Mouse (Mus musculus) neural tube, embryonic 15.5 days (tissue): Measurements from ENCODE around the gene Ulk4. TPM values are rescaled to one million over a fixed set of nuclear protein-coding genes. Genes with fewer than 3 reads are reported as not detected.

Experiments used
- ATAC-seq: fragments of 200-750 bp; cut with Nextera tagmentation; 2 replicates; pipeline ENCODE4 v1.8.0; 2017; ENCODE audit warnings: mild to moderate bottlenecking, moderate TSS enrichment, moderate library complexity; ENCODE audit not compliant: low FRiP score
- H3K27ac ChIP-seq: fragments of 300-500 bp; sonication (generic); replicated peaks from 2 replicates; pipeline ENCODE4 v1.5.1; 2015; ENCODE audit warnings: mild to moderate bottlenecking, inconsistent platforms
- H3K27me3 ChIP-seq: fragments of 300-500 bp; sonication (generic); replicated peaks from 2 replicates; pipeline ENCODE4 v1.6.1; 2015; ENCODE audit warnings: inconsistent platforms
- H3K36me3 ChIP-seq: fragments of 300-500 bp; sonication (generic); 2 replicates; pipeline ENCODE4 v1.6.1; 2015; ENCODE audit warnings: inconsistent platforms
- H3K4me1 ChIP-seq: fragments of 300-500 bp; sonication (generic); 2 replicates; pipeline ENCODE4 v1.6.1; 2015; ENCODE audit warnings: inconsistent platforms
- H3K4me2 ChIP-seq: fragments of 300-500 bp; sonication (generic); 2 replicates; pipeline ENCODE4 v1.6.1; 2015; ENCODE audit warnings: inconsistent platforms, mild to moderate bottlenecking, moderate library complexity
- H3K4me3 ChIP-seq: fragments of 300-500 bp; sonication (generic); replicated peaks from 2 replicates; pipeline ENCODE4 v1.5.1; 2015; ENCODE audit warnings: mild to moderate bottlenecking, inconsistent platforms
- H3K9ac ChIP-seq: fragments of 300-500 bp; sonication (generic); replicated peaks from 2 replicates; pipeline ENCODE4 v1.6.1; 2015; ENCODE audit warnings: mild to moderate bottlenecking, inconsistent platforms
- H3K9me3 ChIP-seq: fragments of 300-500 bp; sonication (generic); replicated peaks from 2 replicates; pipeline ENCODE4 v1.6.1; 2016; ENCODE audit warnings: inconsistent platforms
- WGBS: fragments of 180-500 bp; shearing (Covaris S2); methylation state at CpG from one replicate; pipeline ENCODE4 v1.1.7; 2015; ENCODE audit warnings: mixed read lengths; 5-methylcytosine and 5-hydroxymethylcytosine counted together
- polyA plus RNA-seq: library from polyadenylated mRNA; unstranded; fragments of >200 nt; fragmentation: Nextera tagmentation; extraction: Ambion mirVana; gene quantifications from 2 replicates; pipeline ENCODE4 v1.2.1, GENCODE M21; 2015

The Ulk4 gene
- polyA plus RNA-seq, 1 experiment from 2014 or later: 62.5 TPM

DNA sequence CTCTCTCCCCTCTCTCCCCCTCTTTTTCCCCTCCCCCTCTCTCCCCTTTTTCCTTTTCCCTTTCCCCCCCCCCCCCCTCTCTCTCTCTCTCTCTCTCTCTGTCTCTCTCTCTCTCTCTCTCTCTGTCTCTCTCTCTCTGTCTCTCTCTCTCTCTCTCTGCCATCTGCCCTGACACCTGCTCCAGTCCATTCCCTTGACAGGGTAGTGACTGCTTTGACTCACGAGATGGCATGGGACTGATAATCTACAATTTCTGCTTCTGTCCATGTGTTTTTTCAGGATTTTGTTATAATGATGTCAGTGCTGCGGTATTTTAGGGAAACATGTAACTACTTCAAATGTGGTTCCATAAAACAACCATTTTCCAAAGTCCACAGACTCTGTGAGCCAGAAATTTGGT lies 147.5 kb downstream of the Ulk4 start:
- H3K4me2 ChIP-seq: no peak overlapping the region
- no peak overlapping the region for H3K27ac ChIP-seq
- H3K4me1 ChIP-seq: peaks cover 6% of the 10 kb centered on the region; the same call in 1 of the 2 replicates
- no peak overlapping the region for H3K4me3 ChIP-seq
- 78% methylated on average over 2 of the region's 2 CpGs for WGBS
- H3K9ac ChIP-seq: no peak overlapping the region
- no peaks in the 10 kb centered on the region for H3K27me3 ChIP-seq
- no peak for ATAC-seq
- no peaks in the 10 kb centered on the region for H3K9me3 ChIP-seq
- no peaks in the 10 kb centered on the region for H3K36me3 ChIP-seq

DNA sequence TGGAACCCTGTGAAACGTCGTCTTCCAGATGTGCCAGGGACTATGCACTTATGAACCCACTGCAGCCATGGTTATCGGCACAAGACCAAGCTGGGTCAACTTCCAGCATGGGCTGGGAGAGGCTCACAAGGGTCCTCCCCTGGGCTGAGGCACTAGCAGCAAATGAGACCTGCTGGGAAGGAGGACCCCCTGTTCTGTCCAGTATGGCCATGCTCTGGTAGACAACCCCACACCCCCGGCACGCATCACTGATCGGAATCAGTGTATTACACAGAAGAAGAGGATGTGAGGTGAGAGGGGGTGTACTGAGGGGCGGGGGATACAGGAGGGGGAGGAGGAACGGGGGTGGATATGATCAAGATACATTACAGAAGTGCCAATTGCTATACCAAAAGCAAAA lies 148.1 kb downstream of the Ulk4 start:
- H3K9ac ChIP-seq: no peak overlapping the region
- no peaks in the 10 kb centered on the region for H3K9me3 ChIP-seq
- H3K4me1 ChIP-seq: peaks cover 6% of the 10 kb centered on the region; the same call in 1 of the 2 replicates
- H3K27ac ChIP-seq: no peak overlapping the region
- H3K36me3 ChIP-seq: no peaks in the 10 kb centered on the region
- H3K4me2 ChIP-seq: no peak overlapping the region
- no peak for ATAC-seq
- no peak overlapping the region for H3K4me3 ChIP-seq
- H3K27me3 ChIP-seq: no peaks in the 10 kb centered on the region
- WGBS: 92% methylated on average over 5 of the region's 8 CpGs

DNA sequence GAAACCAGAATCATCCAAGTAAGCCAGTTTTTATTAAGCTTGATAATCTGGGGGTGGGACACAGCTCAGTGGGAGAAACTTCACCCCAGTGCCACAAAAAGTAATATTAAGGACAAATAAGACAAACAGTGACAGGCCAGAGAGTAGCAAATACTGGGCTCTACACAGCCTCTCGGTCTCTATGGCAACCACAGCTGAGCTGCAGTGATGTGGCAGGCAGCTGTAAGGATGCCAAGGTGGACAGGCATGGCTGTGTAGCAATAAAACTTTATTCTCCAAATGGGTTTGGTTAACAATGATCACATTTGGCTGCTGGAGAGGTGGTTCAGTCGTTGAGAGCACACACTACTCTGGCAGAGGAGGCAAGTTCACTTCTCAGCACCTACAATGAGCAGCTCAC lies 150.0 kb downstream of the Ulk4 start:
- Histone ChIP-seq H3K9ac (no peak overlapping the region), H3K36me3 (no peaks in the 10 kb centered on the region), H3K4me1 (peaks cover 6% of the 10 kb centered on the region; the same call in 1 of the 2 replicates), H3K9me3 (no peaks in the 10 kb centered on the region), H3K27me3 (no peaks in the 10 kb centered on the region), H3K4me3 (no peak overlapping the region), H3K27ac (no peak overlapping the region), H3K4me2 (no peak overlapping the region)
- 38% methylated on average over 2 of the region's 2 CpGs for WGBS
- peak; percentile 68 for ATAC-seq

DNA sequence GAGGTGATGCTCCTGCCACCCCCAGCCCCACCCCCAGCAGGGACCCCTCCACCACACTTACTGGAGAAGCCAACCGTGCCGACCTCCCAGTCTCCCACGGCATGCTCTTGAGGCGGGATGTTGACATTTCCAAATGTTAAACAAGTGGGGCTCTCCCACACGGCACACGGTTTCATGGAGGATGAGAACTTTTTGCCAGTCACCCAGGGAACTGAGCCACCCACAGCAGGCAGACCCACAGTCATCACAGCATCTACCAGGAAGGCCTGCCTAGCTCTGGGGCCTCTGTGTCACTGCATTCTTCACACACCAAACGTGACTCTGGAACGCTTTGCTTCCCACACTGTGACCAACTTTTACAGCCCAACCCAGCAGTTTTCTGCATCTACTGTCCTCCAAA lies 152.3 kb downstream of the Ulk4 start:
- Histone ChIP-seq H3K9ac (no peak overlapping the region), H3K4me1 (peaks cover 17% of the 10 kb centered on the region; the same call in 1 of the 2 replicates), H3K4me2 (no peak overlapping the region), H3K36me3 (no peaks in the 10 kb centered on the region), H3K4me3 (no peak overlapping the region), H3K27ac (no peak overlapping the region), H3K9me3 (no peaks in the 10 kb centered on the region), H3K27me3 (no peaks in the 10 kb centered on the region)
- WGBS: 83% methylated on average over 8 of the region's 8 CpGs
- ATAC-seq: no peak

DNA sequence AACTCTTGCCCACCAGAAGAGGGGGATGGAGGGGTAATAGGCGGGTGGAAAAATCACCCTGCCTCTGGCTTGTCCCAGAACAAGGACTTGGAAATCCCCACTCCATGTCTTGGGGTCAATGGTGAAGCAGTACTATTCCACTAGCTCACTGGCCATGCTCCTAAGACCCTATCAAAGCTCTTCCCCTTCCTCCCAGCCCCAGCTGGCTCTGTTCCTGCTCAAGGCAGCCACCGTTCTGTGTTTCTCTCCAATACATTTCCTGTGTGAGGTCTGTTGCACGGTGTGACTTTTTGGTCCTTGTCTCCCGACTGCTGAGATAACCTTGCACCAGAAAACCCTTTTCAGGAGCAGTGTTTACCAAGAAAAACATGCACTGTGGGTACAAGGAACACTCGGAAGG lies 155.0 kb downstream of the Ulk4 start:
- no peak overlapping the region for H3K4me3 ChIP-seq
- H3K27ac ChIP-seq: no peak overlapping the region
- H3K4me2 ChIP-seq: no peak overlapping the region
- ATAC-seq: no peak
- no peaks in the 10 kb centered on the region for H3K9me3 ChIP-seq
- 75% methylated on average over 5 of the region's 5 CpGs for WGBS
- H3K36me3 ChIP-seq: no peaks in the 10 kb centered on the region
- no peaks in the 10 kb centered on the region for H3K27me3 ChIP-seq
- peaks cover 18% of the 10 kb centered on the region for H3K4me1 ChIP-seq
- H3K9ac ChIP-seq: no peak overlapping the region

DNA sequence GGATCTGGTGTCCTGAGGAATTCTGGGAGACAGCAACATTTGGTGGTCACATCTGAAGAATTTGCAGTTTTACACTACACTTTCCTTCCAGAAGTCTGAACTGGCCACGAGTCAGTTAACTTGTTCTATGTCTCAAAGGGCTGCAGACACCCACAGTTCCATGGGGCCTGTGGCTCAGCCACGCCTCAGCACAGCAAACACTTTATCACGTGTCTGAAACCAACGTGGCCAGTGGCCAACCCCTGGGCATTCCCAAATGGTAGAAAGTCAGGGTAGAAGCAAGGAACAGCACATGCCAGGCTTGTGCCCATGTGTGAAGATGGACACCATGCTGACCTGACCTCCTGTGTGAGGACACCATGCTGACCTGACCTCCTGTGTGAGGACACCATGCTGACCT lies 159.1 kb downstream of the Ulk4 start:
- Histone ChIP-seq H3K9me3 (no peaks in the 10 kb centered on the region), H3K4me3 (no peak overlapping the region), H3K4me2 (no peak overlapping the region), H3K27me3 (no peaks in the 10 kb centered on the region), H3K9ac (no peak overlapping the region), H3K36me3 (no peaks in the 10 kb centered on the region), H3K27ac (no peak overlapping the region), H3K4me1 (peaks cover 24% of the 10 kb centered on the region)
- 77% methylated on average over 4 of the region's 4 CpGs for WGBS
- ATAC-seq: no peak

DNA sequence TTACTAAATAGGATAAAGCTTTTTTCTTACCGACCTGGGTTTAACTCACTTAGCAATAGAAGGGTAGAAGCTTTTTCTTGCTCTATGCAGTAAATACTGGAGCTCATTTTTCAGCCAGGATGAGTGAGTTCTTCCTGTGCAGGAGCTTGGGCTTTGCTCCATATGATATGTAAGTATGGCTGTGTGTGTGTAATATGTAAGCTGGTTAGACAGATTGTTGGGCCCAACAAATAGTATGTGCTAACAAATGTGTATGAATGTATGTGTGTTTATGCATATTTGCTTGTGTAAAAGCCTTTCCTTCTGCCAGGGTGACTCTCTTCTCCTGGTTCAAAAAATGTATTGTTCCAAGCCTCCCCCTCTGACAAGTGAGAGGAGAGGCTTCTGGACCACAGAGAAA lies 164.9 kb downstream of the Ulk4 start:
- Histone ChIP-seq H3K27ac (no peak overlapping the region), H3K27me3 (no peaks in the 10 kb centered on the region), H3K4me2 (no peak overlapping the region), H3K36me3 (no peaks in the 10 kb centered on the region), H3K4me1 (peaks cover 37% of the 10 kb centered on the region), H3K4me3 (no peak overlapping the region), H3K9me3 (no peaks in the 10 kb centered on the region), H3K9ac (no peak overlapping the region)
- ATAC-seq: no peak
- 76% methylated on average over 1 of the region's 1 CpGs for WGBS

DNA sequence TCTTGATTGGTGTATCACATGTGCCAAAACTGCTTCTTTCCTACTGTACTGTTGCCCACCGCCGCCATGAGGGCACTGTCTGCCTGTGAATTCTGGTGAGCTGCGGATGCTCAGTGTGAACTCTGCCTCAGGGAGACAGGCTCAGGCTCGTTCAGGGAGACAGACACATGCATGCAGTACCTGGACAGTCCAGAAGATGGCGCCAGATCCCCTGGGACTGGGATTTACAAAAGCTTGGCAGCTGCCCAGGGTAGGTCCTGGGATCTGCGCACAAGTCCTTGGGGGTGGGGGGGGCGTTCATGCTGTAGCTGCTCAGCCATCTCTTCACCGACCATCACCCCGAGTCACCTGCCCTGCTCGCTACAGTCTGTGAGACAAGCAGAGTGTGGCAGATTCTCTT lies 168.9 kb downstream of the Ulk4 start:
- Histone ChIP-seq H3K4me2 (no peak overlapping the region), H3K27me3 (0 out of 2 replicates have a peak, but pooled peaks cover 3% of the 10 kb centered on the region), H3K9me3 (no peaks in the 10 kb centered on the region), H3K9ac (no peak overlapping the region), H3K27ac (peak overlapping the region; percentile 61), H3K4me1 (peaks cover 37% of the 10 kb centered on the region), H3K36me3 (no peaks in the 10 kb centered on the region), H3K4me3 (no peak overlapping the region)
- WGBS: 12% methylated on average over 10 of the region's 10 CpGs
- ATAC-seq: peak; percentile 63

DNA sequence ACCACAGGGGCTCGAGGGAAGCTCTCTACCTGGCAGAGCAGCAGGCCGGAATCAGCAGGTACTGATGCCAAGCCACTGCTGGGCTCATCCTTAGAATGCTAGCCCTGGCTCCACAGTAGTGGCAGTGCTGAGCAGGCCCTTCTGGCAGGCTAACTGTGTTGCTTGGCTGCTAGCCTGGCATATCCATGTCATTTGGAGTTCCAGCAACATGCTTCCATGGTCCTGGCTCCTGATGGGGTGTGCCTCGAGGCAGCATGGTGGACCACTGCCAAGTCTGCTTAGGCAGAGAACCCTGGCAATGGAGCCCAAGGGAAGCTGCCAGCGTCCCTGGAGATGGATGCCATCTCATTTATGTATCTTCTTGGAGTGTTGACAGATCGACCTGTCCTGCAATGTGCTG lies 169.4 kb downstream of the Ulk4 start:
- H3K27ac ChIP-seq: peak overlapping the region; percentile 61
- H3K9me3 ChIP-seq: no peaks in the 10 kb centered on the region
- H3K27me3 ChIP-seq: 0 out of 2 replicates have a peak, but pooled peaks cover 3% of the 10 kb centered on the region
- peak; percentile 72 for ATAC-seq
- H3K9ac ChIP-seq: 0 out of 2 replicates have a peak overlapping the region, but pooled peaks have one; percentile 3
- no peak overlapping the region for H3K4me3 ChIP-seq
- 40% methylated on average over 5 of the region's 5 CpGs for WGBS
- H3K4me1 ChIP-seq: peaks cover 37% of the 10 kb centered on the region
- H3K36me3 ChIP-seq: no peaks in the 10 kb centered on the region
- no peak overlapping the region for H3K4me2 ChIP-seq

DNA sequence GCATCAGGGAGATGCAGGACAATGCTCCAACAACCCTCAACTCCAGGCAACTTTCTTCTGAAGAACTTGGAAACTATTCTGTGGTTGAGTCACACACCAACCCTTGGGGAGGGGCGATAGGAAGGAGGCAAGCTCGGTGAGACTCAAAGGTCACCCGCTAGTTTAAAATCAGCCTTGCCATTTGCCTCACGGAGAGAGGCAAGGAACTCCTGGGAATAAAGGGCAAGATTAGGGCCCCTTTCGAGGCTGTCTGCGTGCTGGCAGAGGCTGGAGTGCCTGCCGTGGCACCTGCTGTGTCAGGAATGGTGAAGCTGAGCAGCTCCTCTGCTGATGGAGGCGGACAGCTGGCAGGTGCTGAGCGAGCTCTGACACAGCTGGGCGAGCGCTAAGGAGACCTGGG lies 169.9 kb downstream of the Ulk4 start:
- peak overlapping the region; percentile 61 for H3K27ac ChIP-seq
- WGBS: 27% methylated on average over 11 of the region's 11 CpGs
- H3K9me3 ChIP-seq: no peaks in the 10 kb centered on the region
- no peak overlapping the region for H3K4me3 ChIP-seq
- H3K4me2 ChIP-seq: no peak overlapping the region
- H3K36me3 ChIP-seq: no peaks in the 10 kb centered on the region
- H3K27me3 ChIP-seq: 0 out of 2 replicates have a peak, but pooled peaks cover 3% of the 10 kb centered on the region
- no peak for ATAC-seq
- H3K4me1 ChIP-seq: peaks cover 37% of the 10 kb centered on the region
- H3K9ac ChIP-seq: 0 out of 2 replicates have a peak overlapping the region, but pooled peaks have one; percentile 3

DNA sequence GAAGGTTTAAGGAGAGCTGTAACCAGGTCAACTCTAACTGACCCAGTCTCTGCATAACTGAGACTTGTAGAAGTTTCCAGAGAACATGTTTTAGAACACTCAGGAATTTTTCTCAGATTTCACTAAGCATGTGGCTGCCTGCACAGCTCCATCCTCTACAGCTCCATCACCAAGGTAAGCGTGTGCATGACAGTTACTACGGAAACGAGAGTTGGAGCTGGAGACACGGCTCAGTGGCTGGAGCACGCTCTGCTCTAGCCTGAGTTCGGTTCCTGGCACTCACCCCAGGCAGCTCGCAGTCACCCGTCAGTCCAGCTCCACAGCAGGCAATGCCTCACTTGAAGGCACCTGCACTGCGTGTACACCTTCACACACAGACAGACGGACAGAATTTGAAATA lies 175.5 kb downstream of the Ulk4 start:
- Histone ChIP-seq H3K36me3 (no peaks in the 10 kb centered on the region), H3K4me3 (no peak overlapping the region), H3K27me3 (0 out of 2 replicates have a peak, but pooled peaks cover 3% of the 10 kb centered on the region), H3K27ac (no peak overlapping the region), H3K9me3 (no peaks in the 10 kb centered on the region), H3K4me1 (peaks cover 17% of the 10 kb centered on the region), H3K4me2 (no peak overlapping the region), H3K9ac (no peak overlapping the region)
- WGBS: 74% methylated on average over 10 of the region's 10 CpGs
- no peak for ATAC-seq

DNA sequence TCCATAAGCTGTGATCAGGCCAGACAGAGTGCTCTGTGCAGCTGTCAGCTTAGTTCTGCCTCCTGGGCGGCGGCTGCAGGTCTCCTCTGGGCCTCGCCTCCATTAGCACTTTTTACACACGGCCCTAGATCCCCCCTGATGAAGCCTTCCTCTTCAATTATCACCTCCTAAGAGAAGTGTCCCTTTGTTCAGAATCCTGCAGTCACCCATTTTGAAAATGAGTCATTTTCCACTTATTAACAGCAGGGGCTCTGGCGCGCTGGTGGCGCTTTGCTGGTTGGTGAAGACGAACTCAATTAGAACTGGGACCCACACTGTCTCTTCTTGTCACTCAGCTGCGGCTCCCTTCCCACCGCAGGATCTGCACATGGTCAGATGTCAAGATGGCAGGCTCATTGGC lies 177.5 kb downstream of the Ulk4 start:
- H3K27ac ChIP-seq: no peak overlapping the region; the same call in 1 of the 2 replicates
- no peak overlapping the region for H3K9ac ChIP-seq
- peaks cover 16% of the 10 kb centered on the region for H3K4me1 ChIP-seq
- no peaks in the 10 kb centered on the region for H3K9me3 ChIP-seq
- no peak for ATAC-seq
- no peaks in the 10 kb centered on the region for H3K27me3 ChIP-seq
- no peak overlapping the region for H3K4me3 ChIP-seq
- no peak overlapping the region for H3K4me2 ChIP-seq
- no peaks in the 10 kb centered on the region for H3K36me3 ChIP-seq
- 56% methylated on average over 10 of the region's 10 CpGs for WGBS

DNA sequence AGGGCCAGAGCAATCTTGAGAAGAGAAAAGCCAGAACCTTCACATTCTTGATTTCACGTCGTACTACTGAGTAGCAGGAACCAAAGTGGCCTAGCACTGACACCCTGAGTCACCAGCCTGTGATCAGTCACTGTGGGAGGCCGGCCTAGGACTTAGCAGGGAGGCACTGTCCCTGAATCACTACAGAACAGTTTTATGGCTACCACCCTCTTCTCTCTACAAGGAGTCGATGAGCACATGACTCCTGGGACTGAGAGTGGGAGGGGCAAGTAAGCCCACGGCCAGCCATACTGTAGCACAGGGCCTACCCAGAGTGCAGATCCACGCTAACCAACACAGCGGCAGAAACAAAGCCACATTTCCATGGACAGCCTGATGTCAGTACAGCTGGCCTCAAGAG lies 183.2 kb downstream of the Ulk4 start:
- Histone ChIP-seq H3K27me3 (no peaks in the 10 kb centered on the region), H3K4me1 (peaks cover 15% of the 10 kb centered on the region), H3K27ac (no peak overlapping the region), H3K9me3 (no peaks in the 10 kb centered on the region), H3K4me3 (no peak overlapping the region), H3K4me2 (no peak overlapping the region), H3K9ac (no peak overlapping the region), H3K36me3 (no peaks in the 10 kb centered on the region)
- WGBS: 52% methylated on average over 7 of the region's 7 CpGs
- ATAC-seq: no peak
